Mouse (Mus musculus): ENCODE results near the gene Cmc2. TPM values are rescaled to one million over a fixed set of nuclear protein-coding genes. Genes with fewer than 3 reads are reported as not detected.

Cmc2 gene
- polyA plus RNA-seq (2017; shearing (Covaris generic)) = 34.7 TPM

DNA sequence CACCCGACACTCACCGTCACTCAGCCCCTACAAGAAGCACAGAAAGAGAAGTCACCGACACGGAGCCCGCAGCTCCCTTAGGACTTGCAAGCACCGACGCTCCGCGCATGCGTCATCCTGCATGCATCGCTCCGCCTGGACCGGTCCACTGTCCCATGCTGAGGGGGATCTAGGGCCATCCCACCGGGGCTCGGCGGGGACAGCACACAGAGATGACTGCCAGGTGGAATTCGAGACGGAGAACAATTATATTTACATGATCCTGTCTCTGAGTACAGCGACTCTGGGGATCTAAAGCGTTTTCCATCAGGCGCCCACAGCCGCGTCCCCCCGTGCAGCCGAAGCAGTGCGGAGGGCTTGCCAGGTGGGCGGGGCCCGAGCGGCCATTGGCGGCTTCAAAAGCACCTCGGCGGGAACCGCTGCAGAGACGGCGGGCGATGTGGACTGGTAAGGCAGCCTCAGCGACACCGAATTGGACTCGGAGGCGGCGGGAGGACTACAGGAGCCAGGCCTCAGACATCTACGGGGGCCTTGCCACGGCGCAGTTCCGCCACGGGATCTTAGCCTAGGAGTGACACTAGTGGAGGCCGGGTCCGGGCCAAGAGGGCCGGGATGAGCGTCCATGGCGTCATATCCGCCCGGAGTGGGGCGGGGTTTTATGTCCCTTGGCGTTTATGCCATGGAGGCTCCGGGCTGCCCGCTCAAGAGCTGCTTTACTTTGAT, at the start of gene Cmc2, which contains the start of gene Cenpn:
Gene Cmc2 (minus strand): TSS at position 119 of the 723 bp plus-strand sequence.
Gene Cenpn (plus strand): TSS at position 394 of the 723 bp plus-strand sequence.

DNA sequence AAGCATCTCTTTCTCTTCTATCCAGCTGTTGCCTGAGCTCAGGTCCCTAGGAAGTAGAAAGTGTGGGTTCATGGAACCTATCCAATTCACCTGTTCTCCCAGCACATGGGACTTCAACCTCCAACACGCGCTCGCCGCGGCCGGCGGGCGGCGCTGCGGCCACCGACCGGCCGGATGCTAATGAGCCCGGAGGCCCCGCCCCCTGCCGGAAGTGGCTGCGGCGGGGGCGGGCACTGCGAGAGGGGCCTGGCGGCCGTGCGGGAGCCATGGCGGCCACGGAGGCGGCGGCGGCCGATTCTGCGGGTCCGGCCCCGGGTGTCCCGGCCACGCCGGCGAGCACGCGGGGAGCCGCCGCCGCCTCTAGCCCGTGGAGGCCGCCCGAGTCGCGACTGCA, 21.9 kb upstream of the Cmc2 start, which contains the start of gene Atmin:
Gene Atmin (plus strand): TSS at position 233 of the 394 bp plus-strand sequence.

Other genes starting within 250 kb of the Cmc2 start
- gene Cdyl2, start 188.5 kb downstream of the Cmc2 start, polyA plus RNA-seq (2017; shearing (Covaris generic)) = 15.0 TPM
- gene Cenpn, start 275 bp upstream of the Cmc2 start, polyA plus RNA-seq (2017; shearing (Covaris generic)) = 4.1 TPM
- 8.7 TPM for gene Atmin, start 21.9 kb upstream of the Cmc2 start, polyA plus RNA-seq (2017; shearing (Covaris generic))
- gene 1700030J22Rik, start 57.5 kb upstream of the Cmc2 start, polyA plus RNA-seq (2017; shearing (Covaris generic)) = 0.48 TPM
- gene Gcsh, start 72.1 kb upstream of the Cmc2 start, polyA plus RNA-seq (2017; shearing (Covaris generic)) = 32.6 TPM
- gene Pkd1l2, start 161.0 kb upstream of the Cmc2 start, polyA plus RNA-seq (2017; shearing (Covaris generic)) = 0.11 TPM
- not detected for gene Bco1, start 174.4 kb upstream of the Cmc2 start, polyA plus RNA-seq (2017; shearing (Covaris generic))
- 1.1 TPM for gene Gan, start 236.7 kb upstream of the Cmc2 start, polyA plus RNA-seq (2017; shearing (Covaris generic))